Mouse (Mus musculus) myocyte (in vitro differentiated cells): ENCODE results near the gene Zfp335. TPM values are rescaled to one million over a fixed set of nuclear protein-coding genes. Genes with fewer than 3 reads are reported as not detected.

Source experiments
- H3K27me3 ChIP-seq: one replicate; pipeline ENCODE4 v1.6.1; 2011; ENCODE audit not compliant: control insufficient read depth, insufficient read depth, insufficient read length
- H3K36me3 ChIP-seq: one replicate; pipeline ENCODE4 v1.6.1; 2011; ENCODE audit not compliant: control insufficient read depth, insufficient read depth
- H3K4me2 ChIP-seq: one replicate; pipeline ENCODE4 v1.6.1; 2011; ENCODE audit warnings: low read depth, control low read depth
- H3K4me3 ChIP-seq: one replicate; pipeline ENCODE4 v1.5.1; 2011; ENCODE audit warnings: mild to moderate bottlenecking, control low read depth, moderate library complexity
- H3K79me2 ChIP-seq: one replicate; pipeline ENCODE4 v1.6.1; 2011; ENCODE audit not compliant: control insufficient read depth, insufficient read depth
- H3ac ChIP-seq: one replicate; pipeline ENCODE4 v1.6.1; 2011; ENCODE audit not compliant: control insufficient read depth, insufficient read length
- CEBPB ChIP-seq: IDR thresholded peaks from 2 replicates; pipeline ENCODE4 v1.6.1; 2011; ENCODE audit warnings: mild to moderate bottlenecking, moderate library complexity; ENCODE audit not compliant: poor library complexity, insufficient read depth, severe bottlenecking
- E2F4 ChIP-seq: IDR thresholded peaks from one replicate; pipeline ENCODE4 v1.6.1; 2011; ENCODE audit warnings: mild to moderate bottlenecking, control low read depth, moderate library complexity; ENCODE audit not compliant: insufficient read depth
- MAX ChIP-seq: IDR thresholded peaks from one replicate; pipeline ENCODE4 v1.6.1; 2011; ENCODE audit warnings: low read depth, mild to moderate bottlenecking, control low read depth
- MYOD1 ChIP-seq, 3 experiments: IDR thresholded peaks; one replicate each; pipeline ENCODE4 v1.6.1; 2011; ENCODE audit warnings: control low read depth in 2 of 3, low read depth in 2 of 3, mild to moderate bottlenecking in 2 of 3, moderate library complexity in 1 of 3; ENCODE audit not compliant: insufficient read length in 2 of 3, control insufficient read depth in 1 of 3
- MYOG ChIP-seq, 3 experiments: IDR thresholded peaks; one replicate each; pipeline ENCODE4 v1.6.1; 2011; ENCODE audit warnings: control low read depth in 2 of 3, low read depth in 2 of 3, mild to moderate bottlenecking in 2 of 3; ENCODE audit not compliant: insufficient read length in 2 of 3, control insufficient read depth in 1 of 3, insufficient read depth in 1 of 3
- POLR2A ChIP-seq: IDR thresholded peaks from one replicate; pipeline ENCODE4 v1.6.1; 2011; ENCODE audit warnings: low read depth, mild to moderate bottlenecking, control low read depth, moderate library complexity; ENCODE audit not compliant: insufficient read length
- POLR2AphosphoS2 ChIP-seq: IDR thresholded peaks from one replicate; pipeline ENCODE4 v1.6.1; 2011; ENCODE audit warnings: low read depth, control low read depth; ENCODE audit not compliant: insufficient read length
- REST ChIP-seq: IDR thresholded peaks from one replicate; pipeline ENCODE4 v1.6.1; 2011; ENCODE audit warnings: mild to moderate bottlenecking, control low read depth, moderate library complexity; ENCODE audit not compliant: insufficient read depth, insufficient read length
- SRF ChIP-seq: IDR thresholded peaks from one replicate; pipeline ENCODE4 v1.6.1; 2011; ENCODE audit warnings: low read depth; ENCODE audit not compliant: control insufficient read depth, insufficient read length
- TCF12 ChIP-seq: IDR thresholded peaks from one replicate; pipeline ENCODE4 v1.6.1; 2011; ENCODE audit warnings: mild to moderate bottlenecking, control low read depth; ENCODE audit not compliant: poor library complexity, insufficient read depth, severe bottlenecking
- TCF3 ChIP-seq: IDR thresholded peaks from one replicate; pipeline ENCODE4 v1.6.1; 2011; ENCODE audit warnings: low read depth, control low read depth; ENCODE audit not compliant: insufficient read length
- USF1 ChIP-seq: IDR thresholded peaks from one replicate; pipeline ENCODE4 v1.6.1; 2011; ENCODE audit warnings: low read depth, mild to moderate bottlenecking, control low read depth, moderate library complexity
- polyA plus RNA-seq: library from polyadenylated mRNA; unstranded; fragments of >200 nt; fragmentation: generic; extraction: Trizol; gene quantifications from one replicate; pipeline ENCODE4 v1.2.1, GENCODE M21; 2012; ENCODE audit warnings: missing spikeins

The Zfp335 gene
- polyA plus RNA-seq, 1 experiment = 11.1 TPM

DNA sequence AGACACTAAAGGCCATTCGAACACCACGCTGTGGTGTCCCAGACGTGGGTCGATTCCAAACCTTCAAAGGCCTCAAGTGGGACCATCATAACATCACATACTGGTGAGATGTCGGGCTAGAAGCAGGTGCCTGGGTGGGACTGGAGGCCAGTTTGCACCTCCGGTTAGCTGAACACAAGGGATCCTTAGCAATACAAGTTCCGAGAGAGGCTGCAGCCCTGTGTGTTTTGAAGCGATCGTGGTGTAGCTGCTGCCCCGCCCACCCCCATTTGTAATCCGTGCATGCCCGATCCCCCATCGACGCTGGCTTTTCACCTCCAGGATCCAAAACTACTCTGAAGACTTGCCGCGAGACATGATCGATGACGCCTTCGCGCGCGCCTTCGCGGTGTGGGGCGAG is 37.4 kb upstream of the Zfp335 start:
- H3K79me2 ChIP-seq = no peaks in the 10 kb centered on the region
- TF ChIP-seq MAX (no peak), CEBPB (no peak), MYOD1 (IDR thresholded peaks at IDR 0.05; ENCODE audit: control insufficient read depth in 1 of 3, insufficient read length in 2 of 3, low read depth in 2 of 3) (no peak), TCF12 (no peak), E2F4 (no peak), SRF (no peak), USF1 (no peak), MYOG (IDR thresholded peaks at IDR 0.05; ENCODE audit: control insufficient read depth in 1 of 3, insufficient read depth in 1 of 3, insufficient read length in 2 of 3, low read depth in 2 of 3) (no peak), POLR2A (no peak), REST (no peak), POLR2AphosphoS2 (no peak), TCF3 (no peak)
- no peak overlapping the region for H3K4me3 ChIP-seq
- no peaks in the 10 kb centered on the region for H3K36me3 ChIP-seq
- peaks cover 28% of the 10 kb centered on the region for H3K27me3 ChIP-seq
- H3ac ChIP-seq = no peak overlapping the region
- H3K4me2 ChIP-seq = no peak overlapping the region

DNA sequence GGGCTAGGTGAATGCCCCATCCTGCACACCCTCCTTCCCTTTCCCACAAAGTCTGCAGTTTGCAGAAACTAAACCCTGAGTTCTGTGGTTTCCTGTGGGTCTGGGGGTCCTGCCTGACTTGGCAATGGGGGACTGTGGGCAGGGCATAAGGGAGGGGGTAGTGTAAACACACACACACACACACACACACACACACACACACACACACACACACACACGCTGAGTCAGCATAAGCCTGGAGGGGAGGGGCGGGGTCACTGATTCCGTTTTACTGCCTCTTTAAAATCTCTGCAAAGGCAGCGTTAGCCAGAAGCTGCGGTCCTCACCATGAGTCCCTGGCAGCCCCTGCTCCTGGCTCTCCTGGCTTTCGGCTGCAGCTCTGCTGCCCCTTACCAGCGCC is 36.4 kb upstream of the Zfp335 start:
- H3ac ChIP-seq = no peak overlapping the region
- TF ChIP-seq SRF = no peak
- TF ChIP-seq POLR2AphosphoS2 = no peak
- no peak for TF ChIP-seq MAX
- TF ChIP-seq TCF3 = no peak
- no peak for TF ChIP-seq REST
- no peak for TF ChIP-seq USF1
- no peak for TF ChIP-seq MYOD1 (IDR thresholded peaks at IDR 0.05; ENCODE audit: control insufficient read depth in 1 of 3, insufficient read length in 2 of 3, low read depth in 2 of 3)
- TF ChIP-seq CEBPB = no peak
- no peak for TF ChIP-seq TCF12
- TF ChIP-seq MYOG (IDR thresholded peaks at IDR 0.05; ENCODE audit: control insufficient read depth in 1 of 3, insufficient read depth in 1 of 3, insufficient read length in 2 of 3, low read depth in 2 of 3) = no peak
- no peak overlapping the region for H3K4me3 ChIP-seq
- H3K79me2 ChIP-seq = no peaks in the 10 kb centered on the region
- H3K36me3 ChIP-seq = no peaks in the 10 kb centered on the region
- H3K27me3 ChIP-seq = peaks cover 28% of the 10 kb centered on the region
- no peak overlapping the region for H3K4me2 ChIP-seq

DNA sequence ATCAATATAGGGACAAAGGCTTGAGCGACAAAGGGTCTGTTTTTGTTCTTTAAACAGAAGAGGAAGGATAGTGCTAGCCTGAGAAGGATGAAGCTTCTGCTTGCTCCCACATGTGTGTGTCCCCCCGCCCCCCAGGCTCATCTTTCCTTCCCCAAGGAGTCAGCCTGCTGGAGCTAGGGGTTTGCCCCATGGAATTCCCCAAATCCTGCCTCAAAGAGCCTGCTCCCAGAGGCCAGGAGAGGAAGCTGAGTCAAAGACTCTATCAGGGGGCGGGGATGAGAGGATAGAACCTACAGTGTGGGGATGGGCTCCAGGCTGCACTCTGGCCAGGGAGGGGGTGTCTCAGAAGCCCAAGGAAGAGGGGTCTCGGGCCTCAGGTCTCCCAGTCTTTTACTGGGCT is 35.9 kb upstream of the Zfp335 start:
- Histone ChIP-seq H3K4me2 (no peak overlapping the region), H3K36me3 (no peaks in the 10 kb centered on the region), H3K79me2 (no peaks in the 10 kb centered on the region), H3K4me3 (no peak overlapping the region), H3K27me3 (peaks cover 28% of the 10 kb centered on the region), H3ac (no peak overlapping the region)
- TF ChIP-seq SRF (no peak), REST (no peak), TCF3 (no peak)

DNA sequence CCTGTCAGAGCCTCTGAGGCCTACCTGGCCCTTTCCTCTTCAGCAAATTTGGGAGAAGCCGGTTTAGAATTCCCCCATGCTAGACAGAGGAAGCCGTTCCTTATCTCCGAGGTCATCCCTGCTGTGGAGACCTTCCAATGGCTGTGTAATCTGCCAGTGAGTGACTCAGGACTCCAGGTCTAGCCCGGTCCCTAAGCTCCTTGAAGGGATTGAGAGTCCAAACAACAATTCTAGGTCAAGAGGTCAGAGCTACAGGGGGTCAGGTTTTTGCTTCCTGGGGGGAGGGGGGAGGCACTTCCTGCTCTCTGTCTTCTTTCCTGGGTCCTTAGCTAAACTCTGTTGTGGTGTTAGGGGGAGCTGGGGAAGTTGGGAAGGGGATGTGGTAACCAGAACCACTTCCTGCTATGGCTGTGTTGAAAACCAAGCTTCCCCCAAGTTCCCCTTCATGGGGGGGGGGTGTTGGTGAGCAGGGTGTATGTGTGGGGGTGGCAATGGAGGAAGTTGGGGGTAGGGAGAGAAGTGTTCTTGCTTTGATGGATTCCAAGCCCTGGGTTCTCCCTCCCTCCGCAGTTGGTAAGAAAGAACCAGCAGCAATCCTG is 31.2 kb upstream of the Zfp335 start:
- Histone ChIP-seq H3K4me2 (no peak overlapping the region), H3K4me3 (no peak overlapping the region), H3K79me2 (no peaks in the 10 kb centered on the region), H3K27me3 (peaks cover 5% of the 10 kb centered on the region), H3ac (no peak overlapping the region), H3K36me3 (no peaks in the 10 kb centered on the region)
- TF ChIP-seq CEBPB = no peak
- TF ChIP-seq MYOG (IDR thresholded peaks at IDR 0.05; ENCODE audit: control insufficient read depth in 1 of 3, insufficient read depth in 1 of 3, insufficient read length in 2 of 3, low read depth in 2 of 3) = no peak
- TF ChIP-seq POLR2A = no peak
- TF ChIP-seq MAX = no peak
- no peak for TF ChIP-seq MYOD1 (IDR thresholded peaks at IDR 0.05; ENCODE audit: control insufficient read depth in 1 of 3, insufficient read length in 2 of 3, low read depth in 2 of 3)
- TF ChIP-seq TCF3 = no peak

DNA sequence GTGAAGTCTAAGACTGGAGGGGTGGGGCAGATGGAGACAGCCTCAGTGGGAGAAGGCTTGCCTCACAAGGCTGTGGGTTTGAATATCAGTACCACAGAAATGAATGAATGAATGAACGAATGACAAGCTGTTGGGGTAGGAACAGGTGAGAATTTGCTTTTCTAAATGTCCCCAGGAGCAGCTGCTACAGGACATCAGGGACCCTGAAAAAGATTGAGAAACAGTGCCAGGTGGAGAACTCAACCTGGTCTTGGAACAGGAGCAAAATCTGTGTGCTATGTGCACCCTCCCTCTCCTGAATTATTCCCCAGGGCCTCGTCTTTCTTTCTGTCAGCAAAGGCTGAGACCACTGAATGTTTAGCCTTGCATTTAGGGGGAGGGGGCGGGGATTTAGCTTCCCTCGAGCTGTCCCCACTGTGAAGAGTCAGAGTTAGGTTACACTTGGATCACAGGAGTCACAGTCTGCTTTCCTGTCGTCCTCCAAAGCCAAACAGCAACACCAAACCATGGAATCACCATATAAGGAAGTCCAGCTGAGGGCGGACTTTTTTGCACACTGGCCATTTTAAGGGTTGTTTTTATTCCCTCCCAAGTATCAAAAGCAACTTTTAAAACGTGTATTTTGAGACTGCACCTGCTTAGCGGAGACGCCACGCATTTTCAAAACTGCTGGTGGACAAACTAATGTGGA is 28.7 kb upstream of the Zfp335 start, which contains the start of gene Mmp9:
Mmp9 (plus strand) TSS at position 641 of the 691 bp plus-strand sequence.
- H3K79me2 ChIP-seq = no peaks in the 10 kb centered on the region
- peaks cover 4% of the 10 kb centered on the region for H3K27me3 ChIP-seq
- H3K4me3 ChIP-seq = no peak within 1 kb of the TSS
- no peak within 1 kb of the TSS for H3ac ChIP-seq
- no peak within 1 kb of the TSS for H3K4me2 ChIP-seq
- H3K36me3 ChIP-seq = no peaks in the 10 kb centered on the region
- no peak for TF ChIP-seq MAX
- peak in 2 of 3 experiments; percentile 43 to 61 for TF ChIP-seq MYOD1 (IDR thresholded peaks at IDR 0.05; ENCODE audit: control insufficient read depth in 1 of 3, insufficient read length in 2 of 3, low read depth in 2 of 3)
- no peak for TF ChIP-seq REST
- TF ChIP-seq E2F4 = no peak
- TF ChIP-seq MYOG (IDR thresholded peaks at IDR 0.05; ENCODE audit: control insufficient read depth in 1 of 3, insufficient read depth in 1 of 3, insufficient read length in 2 of 3, low read depth in 2 of 3) = no peak
- peak; percentile 86 for TF ChIP-seq SRF
- TF ChIP-seq CEBPB = no peak
- no peak for TF ChIP-seq TCF3
- no peak for TF ChIP-seq TCF12
- TF ChIP-seq POLR2A = no peak
- TF ChIP-seq USF1 = no peak
